Mouse (Mus musculus) embryonic facial prominence, embryonic 11.5 days (tissue): ENCODE results near the gene Olfr62. TPM values are rescaled to one million over a fixed set of nuclear protein-coding genes. Genes with fewer than 3 reads are reported as not detected.

Source experiments
- ATAC-seq: fragments of 200-750 bp; cut with Nextera tagmentation; replicated peaks from 2 replicates; pipeline ENCODE4 v1.8.0; 2017; ENCODE audit warnings: low read depth; ENCODE audit not compliant: insufficient number of reproducible peaks, low FRiP score, low TSS enrichment
- DNase-seq: peaks from one replicate; pipeline ENCODE4 v3.0.0-alpha.2; 2015; ENCODE audit warnings: low spot score
- H3K27ac ChIP-seq: fragments of 300-500 bp; sonication (generic); replicated peaks from 2 replicates; pipeline ENCODE4 v1.5.1; 2014; ENCODE audit warnings: mild to moderate bottlenecking, low read depth, low read length, control low read depth
- H3K27me3 ChIP-seq: fragments of 300-500 bp; sonication (generic); 2 replicates; pipeline ENCODE4 v1.6.1; 2014; ENCODE audit warnings: mild to moderate bottlenecking, low read length, moderate library complexity, mixed read lengths; ENCODE audit not compliant: control insufficient read depth, insufficient read depth
- H3K36me3 ChIP-seq: fragments of 300-500 bp; sonication (generic); replicated peaks from 2 replicates; pipeline ENCODE4 v1.6.1; 2014; ENCODE audit warnings: low read depth, mild to moderate bottlenecking, low read length, moderate library complexity, mixed read lengths; ENCODE audit not compliant: control insufficient read depth, insufficient read depth
- H3K4me1 ChIP-seq: fragments of 300-500 bp; sonication (generic); 2 replicates; pipeline ENCODE4 v1.6.1; 2014; ENCODE audit warnings: low read length, mixed read lengths; ENCODE audit not compliant: control insufficient read depth, insufficient read depth
- H3K4me2 ChIP-seq: fragments of 300-500 bp; sonication (generic); 2 replicates; pipeline ENCODE4 v1.6.1; 2014; ENCODE audit warnings: low read depth, mild to moderate bottlenecking, control low read depth, low read length, moderate library complexity
- H3K4me3 ChIP-seq: fragments of 300-500 bp; sonication (generic); 2 replicates; pipeline ENCODE4 v1.5.1; 2014; ENCODE audit warnings: low read depth, low read length, control low read depth
- H3K9ac ChIP-seq: fragments of 300-500 bp; sonication (generic); replicated peaks from 2 replicates; pipeline ENCODE4 v1.6.1; 2014; ENCODE audit warnings: mild to moderate bottlenecking, control low read depth, low read length
- H3K9me3 ChIP-seq: fragments of 300-500 bp; sonication (generic); replicated peaks from 2 replicates; pipeline ENCODE4 v1.6.1; 2016; ENCODE audit warnings: mild to moderate bottlenecking, low read length, inconsistent platforms, mixed read lengths; ENCODE audit not compliant: control insufficient read depth
- WGBS: fragments of 180-500 bp; shearing (Covaris S2); extraction: QIAGEN DNeasy Blood & Tissue Kit; methylation state at CpG from one replicate; pipeline ENCODE4 v1.1.7; 2014; 5-methylcytosine and 5-hydroxymethylcytosine counted together
- polyA plus RNA-seq: library from polyadenylated mRNA; unstranded; fragments of >200 nt; fragmentation: Nextera tagmentation; extraction: Ambion mirVana; gene quantifications from 2 replicates; pipeline ENCODE4 v1.2.1, GENCODE M21; 2014

Gene Olfr62
- polyA plus RNA-seq = not detected in 2 replicates

DNA sequence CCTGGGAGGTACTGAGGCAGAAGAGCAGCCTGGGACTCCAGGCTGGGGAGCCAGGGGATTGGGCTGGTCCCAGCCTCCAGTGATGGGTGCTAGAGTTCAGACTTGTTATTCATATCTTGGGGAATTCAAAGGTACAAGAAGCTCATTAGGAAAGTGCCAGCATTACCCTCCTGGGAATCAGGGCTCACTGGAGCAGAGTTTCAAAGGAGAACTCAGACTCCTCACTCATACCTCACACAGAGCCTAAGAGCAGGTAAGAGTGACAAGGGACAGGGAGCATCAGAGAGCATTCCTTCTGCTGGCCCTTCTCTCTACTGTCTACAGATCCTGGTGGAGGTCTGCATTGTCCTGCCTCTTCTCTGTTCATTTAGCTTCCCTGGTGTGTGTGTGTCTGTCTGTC is at the start of gene Olfr62:
Olfr62 (plus strand) TSS at position 301 of the 400 bp plus-strand sequence.
- no peaks in the 10 kb centered on the region for H3K27me3 ChIP-seq
- H3K9me3 ChIP-seq = no peaks in the 10 kb centered on the region
- DNase-seq (no peak), ATAC-seq (no peak)
- no peaks in the 10 kb centered on the region for H3K4me1 ChIP-seq
- H3K4me3 ChIP-seq = no peak within 1 kb of the TSS
- no peak within 1 kb of the TSS for H3K4me2 ChIP-seq
- no peak within 1 kb of the TSS for H3K27ac ChIP-seq
- no peaks in the 10 kb centered on the region for H3K36me3 ChIP-seq
- no peak within 1 kb of the TSS for H3K9ac ChIP-seq

DNA sequence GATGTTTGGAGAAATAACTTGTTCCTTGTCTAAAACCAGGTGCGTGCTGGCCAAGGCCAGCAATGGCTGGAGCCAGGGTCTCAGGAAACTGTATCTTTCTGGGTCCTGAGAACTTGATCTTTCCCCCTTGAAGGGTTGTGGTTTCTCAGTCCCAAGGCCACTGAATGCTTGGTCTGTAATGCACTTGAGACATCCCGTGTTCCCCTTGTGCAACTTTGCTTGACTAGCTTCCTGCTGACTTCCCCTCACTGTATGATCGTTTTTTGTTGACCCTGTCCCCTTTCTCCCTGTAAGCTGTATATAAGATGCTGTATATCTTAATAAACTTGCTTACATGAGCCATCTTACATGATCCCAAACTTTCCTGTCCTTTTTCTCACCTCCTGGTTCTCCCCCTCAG is 48.9 kb upstream of the Olfr62 start:
- no peak overlapping the region for H3K27ac ChIP-seq
- no peak overlapping the region for H3K4me3 ChIP-seq
- H3K4me1 ChIP-seq = no peaks in the 10 kb centered on the region
- 69% methylated on average over 3 of the region's 3 CpGs for WGBS
- no peaks in the 10 kb centered on the region for H3K9me3 ChIP-seq
- no peak overlapping the region for H3K4me2 ChIP-seq
- H3K27me3 ChIP-seq = no peaks in the 10 kb centered on the region
- H3K36me3 ChIP-seq = no peaks in the 10 kb centered on the region
- DNase-seq (no peak), ATAC-seq (no peak)
- H3K9ac ChIP-seq = no peak overlapping the region

DNA sequence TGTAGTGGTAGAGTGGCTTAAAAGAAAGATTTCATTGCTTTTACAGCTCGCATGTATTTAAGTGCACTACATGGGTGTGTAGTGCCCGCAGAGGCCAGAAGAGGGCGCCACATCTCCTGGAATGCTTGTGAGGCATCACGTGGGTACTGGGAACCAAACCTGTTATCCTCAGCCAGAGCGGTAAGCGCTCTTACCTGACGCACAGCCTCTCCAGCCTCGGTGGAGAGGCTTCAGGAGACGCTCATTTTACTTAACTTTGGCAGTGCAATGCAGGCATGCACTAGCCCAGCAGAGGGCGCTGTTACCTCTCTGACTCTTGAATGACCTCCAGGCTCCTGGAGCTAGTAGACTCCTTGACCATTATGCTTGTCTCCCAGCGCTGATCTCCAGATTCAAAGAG is 46.1 kb upstream of the Olfr62 start:
- WGBS = 18% methylated on average over 11 of the region's 11 CpGs
- H3K4me1 ChIP-seq = no peaks in the 10 kb centered on the region
- no peak overlapping the region for H3K4me2 ChIP-seq
- no peak overlapping the region for H3K4me3 ChIP-seq
- H3K36me3 ChIP-seq = no peaks in the 10 kb centered on the region
- peak; percentile 46 for DNase-seq
- H3K9me3 ChIP-seq = no peaks in the 10 kb centered on the region
- H3K9ac ChIP-seq = no peak overlapping the region
- no peak overlapping the region for H3K27ac ChIP-seq
- ATAC-seq = no peak
- no peaks in the 10 kb centered on the region for H3K27me3 ChIP-seq

DNA sequence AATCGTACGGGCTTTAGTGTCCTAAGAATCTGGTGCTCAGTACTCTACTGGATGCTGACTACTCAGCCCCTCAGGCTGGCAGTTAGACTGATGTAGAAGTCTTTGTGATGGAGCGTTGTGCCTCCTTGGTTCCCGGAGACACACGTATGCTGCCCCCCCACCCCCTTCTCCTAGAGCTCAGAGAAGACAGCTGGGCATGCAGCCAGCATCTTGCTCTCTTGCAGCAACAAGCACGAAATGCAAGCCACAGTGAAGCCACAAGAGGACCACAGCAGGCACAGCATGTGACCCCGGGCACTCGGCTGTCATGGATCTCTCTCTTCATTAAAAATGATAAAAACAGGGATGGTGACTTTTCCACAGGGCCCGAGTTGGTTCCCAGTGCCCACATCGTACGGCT is 43.3 kb upstream of the Olfr62 start:
- Histone ChIP-seq H3K27me3 (no peaks in the 10 kb centered on the region), H3K9ac (no peak overlapping the region), H3K36me3 (no peaks in the 10 kb centered on the region), H3K4me2 (no peak overlapping the region), H3K9me3 (no peaks in the 10 kb centered on the region), H3K4me1 (no peaks in the 10 kb centered on the region), H3K4me3 (no peak overlapping the region), H3K27ac (no peak overlapping the region)
- WGBS = 87% methylated on average over 11 of the region's 11 CpGs
- ATAC-seq = no peak
- no peak for DNase-seq

DNA sequence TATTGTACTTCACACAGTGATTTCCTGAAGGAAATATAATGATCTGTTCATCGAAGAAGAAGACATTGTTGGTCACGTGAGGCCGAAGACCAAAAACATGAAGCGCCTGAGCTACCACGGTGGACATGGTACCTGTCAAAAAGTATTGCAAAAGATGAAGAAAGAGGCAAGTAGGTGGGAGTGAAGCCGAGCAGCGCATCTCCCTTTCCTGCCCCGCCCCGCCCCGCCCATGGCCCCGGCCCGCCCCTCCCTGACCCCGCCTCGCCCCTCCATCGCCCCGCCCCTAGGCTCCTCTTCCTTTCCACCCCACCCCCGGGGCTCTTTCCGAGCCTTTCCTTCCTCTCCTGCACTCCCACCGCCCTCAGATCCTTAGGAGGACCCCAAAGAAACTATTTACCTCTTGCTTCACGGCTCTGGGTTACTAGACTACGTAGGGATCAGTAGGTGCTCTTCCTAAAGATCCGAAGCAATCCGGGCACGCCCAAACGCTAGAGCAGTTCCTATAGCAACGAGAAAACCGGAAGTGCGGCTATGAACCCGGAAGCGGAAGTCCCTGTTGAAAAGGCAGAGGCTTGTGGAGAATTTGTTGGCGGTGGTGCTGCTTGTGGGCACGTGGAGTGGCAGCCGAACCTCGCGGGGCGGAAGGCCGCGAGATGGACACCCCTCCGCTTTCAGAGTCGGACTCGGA is 38.3 kb upstream of the Olfr62 start, which contains the start of the genes Cfap57 and Ebna1bp2:
Cfap57 (minus strand) TSS at position 499 of the 688 bp plus-strand sequence.
Ebna1bp2 (plus strand) TSS at position 521 of the 688 bp plus-strand sequence.
- H3K4me1 ChIP-seq = no peaks in the 10 kb centered on the region
- no peak within 1 kb of the TSS for H3K27ac ChIP-seq
- H3K4me2 ChIP-seq = peak within 1 kb of the TSS; percentile 86
- peak within 1 kb of the TSS; percentile 75 for H3K4me3 ChIP-seq
- no peaks in the 10 kb centered on the region for H3K27me3 ChIP-seq
- peaks cover 5% of the 10 kb centered on the region for H3K36me3 ChIP-seq
- DNase-seq = peak; percentile 97
- H3K9me3 ChIP-seq = no peaks in the 10 kb centered on the region
- peak; percentile 87 for ATAC-seq
- peak within 1 kb of the TSS; percentile 73 for H3K9ac ChIP-seq
- under 1% methylated on average over 36 of the region's 41 CpGs for whole genome bisulfite sequencing

DNA sequence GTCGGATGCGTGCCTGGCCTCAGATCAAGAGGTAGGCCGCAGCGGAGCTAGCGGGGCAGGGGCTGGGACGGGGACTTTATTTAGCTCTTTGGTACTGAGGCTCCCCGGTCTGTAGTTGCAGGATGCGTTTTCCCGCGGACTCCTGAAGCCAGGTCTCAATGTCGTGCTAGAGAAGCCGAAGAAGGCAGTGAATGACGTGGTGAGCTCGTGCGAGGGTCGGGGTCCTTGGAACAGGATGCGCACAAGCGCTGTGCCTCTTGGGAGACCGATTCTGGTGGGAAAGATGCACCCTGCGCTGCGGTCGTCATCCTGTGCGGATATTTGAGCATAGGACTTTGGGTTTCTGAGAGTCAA is 37.8 kb upstream of the Olfr62 start:
- under 1% methylated on average over 23 of the region's 23 CpGs for WGBS
- no peaks in the 10 kb centered on the region for H3K9me3 ChIP-seq
- peak; percentile 50 for ATAC-seq
- peak overlapping the region; percentile 86 for H3K4me2 ChIP-seq
- H3K4me3 ChIP-seq = peak overlapping the region; percentile 75
- peak overlapping the region; percentile 73 for H3K9ac ChIP-seq
- H3K36me3 ChIP-seq = peaks cover 5% of the 10 kb centered on the region
- H3K27me3 ChIP-seq = no peaks in the 10 kb centered on the region
- no peaks in the 10 kb centered on the region for H3K4me1 ChIP-seq
- H3K27ac ChIP-seq = no peak overlapping the region
- no peak for DNase-seq

DNA sequence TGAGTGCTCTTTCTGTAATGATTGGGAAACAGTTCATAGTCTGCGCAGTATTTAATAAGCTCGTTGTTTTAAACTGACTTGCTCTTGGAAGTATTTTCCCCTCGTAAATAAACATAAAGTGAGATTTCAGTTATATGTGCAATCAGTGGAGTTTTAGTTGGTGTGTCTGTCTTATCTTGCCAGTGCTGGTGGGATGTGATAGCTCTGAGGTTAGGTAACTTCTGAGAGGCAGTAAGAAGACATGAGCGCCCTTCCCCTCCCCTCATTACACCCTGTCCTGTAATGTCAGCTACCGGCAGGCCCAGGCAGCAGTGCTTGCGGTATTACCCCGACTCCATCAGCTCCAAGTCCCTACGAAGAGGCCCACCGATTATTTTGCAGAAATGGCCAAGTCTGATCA is 37.0 kb upstream of the Olfr62 start:
- no peaks in the 10 kb centered on the region for H3K9me3 ChIP-seq
- no peak overlapping the region for H3K9ac ChIP-seq
- DNase-seq = no peak

DNA sequence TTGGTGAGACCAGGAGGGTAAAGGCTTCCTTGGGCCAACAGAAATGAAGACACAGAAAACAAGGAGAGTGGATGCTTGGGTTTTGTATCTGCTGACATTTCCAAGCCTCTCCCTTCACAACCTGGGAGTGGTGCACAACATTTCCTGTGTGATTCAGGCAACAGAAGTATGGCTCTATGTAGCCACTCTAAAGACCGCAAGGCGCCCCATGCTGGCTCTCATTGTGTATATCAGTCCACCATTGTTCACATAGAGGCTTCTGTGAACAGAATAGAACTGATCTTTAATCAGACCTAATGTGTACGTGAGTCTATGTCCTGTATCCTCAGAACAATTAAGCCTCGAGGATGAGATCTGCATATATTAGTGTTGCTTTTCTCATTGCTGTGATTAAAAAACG is 28.5 kb upstream of the Olfr62 start:
- no peak for ATAC-seq
- no peak overlapping the region for H3K4me2 ChIP-seq
- H3K4me3 ChIP-seq = no peak overlapping the region
- H3K9ac ChIP-seq = no peak overlapping the region
- H3K36me3 ChIP-seq = no peaks in the 10 kb centered on the region; the same call in 1 of the 2 replicates
- H3K4me1 ChIP-seq = no peaks in the 10 kb centered on the region
- WGBS = 87% methylated on average over 5 of the region's 5 CpGs
- no peaks in the 10 kb centered on the region for H3K9me3 ChIP-seq
- H3K27ac ChIP-seq = no peak overlapping the region
- H3K27me3 ChIP-seq = no peaks in the 10 kb centered on the region
- DNase-seq = no peak

More for the DNA sequence above, 37.0 kb upstream of the Olfr62 start:
- peak overlapping the region; percentile 75 for H3K4me3 ChIP-seq
- H3K27me3 ChIP-seq = no peaks in the 10 kb centered on the region
- no peak overlapping the region for H3K27ac ChIP-seq
- H3K36me3 ChIP-seq = peaks cover 5% of the 10 kb centered on the region
- 91% methylated on average over 9 of the region's 9 CpGs for WGBS
- peak overlapping the region; percentile 86 for H3K4me2 ChIP-seq
- no peak for ATAC-seq
- no peaks in the 10 kb centered on the region for H3K4me1 ChIP-seq
